Mouse (Mus musculus): ENCODE measurements around the gene Slc39a11. TPM values are rescaled to one million over a fixed set of nuclear protein-coding genes. Genes with fewer than 3 reads are reported as not detected.
A peak's percentile ranks its signal among the peaks of the same experiment; 100 is the strongest.
"Not testable (repeated sequence)": the region's sequence is repeated elsewhere in the genome, so short reads cannot be mapped to it uniquely, and the experiment has no call there.

Gene Slc39a11
- total RNA-seq, 2 experiments from 2014 or later, result 19.9 to 21.8 TPM

GRCm38 (mm10) chr11:113614476-113614875 lies 35.4 kb downstream of the Slc39a11 start:
- intact Hi-C loops (cut with DNase I), result no loop called here
- DNase-seq (ENCODE audit: extremely low spot score in 1 of 2, low spot score in 2 of 2), result no peak

GRCm38 (mm10) chr11:113611664-113612611 lies 37.9 kb downstream of the Slc39a11 start:
- peak in 1 of 2 experiments; percentile 61 for DNase-seq (ENCODE audit: extremely low spot score in 1 of 2, low spot score in 2 of 2)
- intact Hi-C loops (cut with DNase I), result no loop called here

GRCm38 (mm10) chr11:113611112-113611646 lies 38.7 kb downstream of the Slc39a11 start:
- DNase-seq (ENCODE audit: extremely low spot score in 1 of 2, low spot score in 2 of 2), result no peak
- intact Hi-C loops (cut with DNase I), result no loop called here

GRCm38 (mm10) chr11:113610266-113610665 lies 39.6 kb downstream of the Slc39a11 start:
- intact Hi-C loops (cut with DNase I), result no loop called here
- no peak for DNase-seq (ENCODE audit: extremely low spot score in 1 of 2, low spot score in 2 of 2)

GRCm38 (mm10) chr11:113609581-113609980 lies 40.3 kb downstream of the Slc39a11 start:
- DNase-seq (ENCODE audit: extremely low spot score in 1 of 2, low spot score in 2 of 2), result no peak
- intact Hi-C loops (cut with DNase I), result no loop called here

GRCm38 (mm10) chr11:113607556-113607955 lies 42.3 kb downstream of the Slc39a11 start:
- intact Hi-C loops (cut with DNase I), result no loop called here
- DNase-seq (ENCODE audit: extremely low spot score in 1 of 2, low spot score in 2 of 2), result no peak

GRCm38 (mm10) chr11:113601616-113602343 lies 48.1 kb downstream of the Slc39a11 start:
- DNase-seq (ENCODE audit: extremely low spot score in 1 of 2, low spot score in 2 of 2), result no peak
- intact Hi-C loops (cut with DNase I), result no loop called here

- intact Hi-C loops (cut with DNase I), result no loop called here
These were observed 49.2 kb downstream of the Slc39a11 start for GRCm38 (mm10) chr11:113600526-113601245.

GRCm38 (mm10) chr11:113597632-113598031 lies 52.2 kb downstream of the Slc39a11 start:
- DNase-seq (ENCODE audit: extremely low spot score in 1 of 2, low spot score in 2 of 2), result no peak
- intact Hi-C loops (cut with DNase I), result no loop called here

More at GRCm38 (mm10) chr11:113600526-113601245, 49.2 kb downstream of the Slc39a11 start:
- no peak for DNase-seq (ENCODE audit: extremely low spot score in 1 of 2, low spot score in 2 of 2)

- no peak for DNase-seq (ENCODE audit: extremely low spot score in 1 of 2, low spot score in 2 of 2)
- intact Hi-C loops (cut with DNase I), result no loop called here
These were observed 54.7 kb downstream of the Slc39a11 start for GRCm38 (mm10) chr11:113595144-113595543.

GRCm38 (mm10) chr11:113588936-113589335 lies 60.9 kb downstream of the Slc39a11 start:
- intact Hi-C loops (cut with DNase I), result no loop called here
- DNase-seq (ENCODE audit: extremely low spot score in 1 of 2, low spot score in 2 of 2), result no peak

GRCm38 (mm10) chr11:113586423-113586822 lies 63.5 kb downstream of the Slc39a11 start:
- DNase-seq (ENCODE audit: extremely low spot score in 1 of 2, low spot score in 2 of 2), result no peak
- intact Hi-C loops (cut with DNase I), result no loop called here

GRCm38 (mm10) chr11:113583879-113584661 lies 65.8 kb downstream of the Slc39a11 start:
- intact Hi-C loops (cut with DNase I), result no loop called here
- no peak for DNase-seq (ENCODE audit: extremely low spot score in 1 of 2, low spot score in 2 of 2)

GRCm38 (mm10) chr11:113577221-113577620 lies 72.7 kb downstream of the Slc39a11 start:
- no peak for DNase-seq (ENCODE audit: extremely low spot score in 1 of 2, low spot score in 2 of 2)
- intact Hi-C loops (cut with DNase I), result no loop called here

- intact Hi-C loops (cut with DNase I), result no loop called here
- DNase-seq (ENCODE audit: extremely low spot score in 1 of 2, low spot score in 2 of 2), result no peak
These were observed 77.2 kb downstream of the Slc39a11 start for GRCm38 (mm10) chr11:113572641-113573040.

GRCm38 (mm10) chr11:113571616-113572015 lies 78.3 kb downstream of the Slc39a11 start:
- intact Hi-C loops (cut with DNase I), result no loop called here
- no peak for DNase-seq (ENCODE audit: extremely low spot score in 1 of 2, low spot score in 2 of 2)

- intact Hi-C loops (cut with DNase I), result no loop called here
- DNase-seq (ENCODE audit: extremely low spot score in 1 of 2, low spot score in 2 of 2), result no peak
These were observed 80.9 kb downstream of the Slc39a11 start for GRCm38 (mm10) chr11:113568999-113569398.

GRCm38 (mm10) chr11:113567926-113568325 lies 82.0 kb downstream of the Slc39a11 start:
- DNase-seq (ENCODE audit: extremely low spot score in 1 of 2, low spot score in 2 of 2); intact Hi-C loops (cut with DNase I): not testable (repeated sequence)
